Mouse (Mus musculus) heart, embryonic 11.5 days (tissue): ENCODE data around the gene Arid5b. TPM values are rescaled to one million over a fixed set of nuclear protein-coding genes. Genes with fewer than 3 reads are reported as not detected.
"Not testable (repeated sequence)": the region's sequence is repeated elsewhere in the genome, so short reads cannot be mapped to it uniquely, and the experiment has no call there.

Experiments
- ATAC-seq: fragments of 200-750 bp; cut with Nextera tagmentation; replicated peaks from 2 replicates; pipeline ENCODE4 v1.8.0; 2017; ENCODE audit warnings: moderate library complexity; ENCODE audit not compliant: insufficient number of reproducible peaks, low FRiP score, low TSS enrichment
- H3K27ac ChIP-seq: fragments of 300-500 bp; sonication (generic); 2 replicates; pipeline ENCODE4 v1.5.1; 2014; ENCODE audit warnings: mild to moderate bottlenecking, low read depth, low read length
- H3K27me3 ChIP-seq: fragments of 300-500 bp; sonication (generic); 2 replicates; pipeline ENCODE4 v1.6.1; 2014; ENCODE audit warnings: mild to moderate bottlenecking, low read length, mixed read lengths; ENCODE audit not compliant: control insufficient read depth, insufficient read depth
- H3K36me3 ChIP-seq: fragments of 300-500 bp; sonication (generic); 2 replicates; pipeline ENCODE4 v1.6.1; 2014; ENCODE audit warnings: mild to moderate bottlenecking, low read length, moderate library complexity, mixed read lengths; ENCODE audit not compliant: control insufficient read depth, insufficient read depth
- H3K4me1 ChIP-seq: fragments of 300-500 bp; sonication (generic); 2 replicates; pipeline ENCODE4 v1.6.1; 2014; ENCODE audit warnings: low read length; ENCODE audit not compliant: control insufficient read depth, insufficient read depth
- H3K4me2 ChIP-seq: fragments of 300-500 bp; sonication (generic); 2 replicates; pipeline ENCODE4 v1.6.1; 2014; ENCODE audit warnings: mild to moderate bottlenecking, moderate library complexity
- H3K4me3 ChIP-seq: fragments of 300-500 bp; sonication (generic); 2 replicates; pipeline ENCODE4 v1.5.1; 2014; ENCODE audit warnings: low read depth, low read length
- H3K9ac ChIP-seq: fragments of 300-500 bp; sonication (generic); 2 replicates; pipeline ENCODE4 v1.6.1; 2014; ENCODE audit warnings: mild to moderate bottlenecking, low read depth, low read length, moderate library complexity
- H3K9me3 ChIP-seq: fragments of 300-500 bp; sonication (generic); replicated peaks from 2 replicates; pipeline ENCODE4 v1.6.1; 2016; ENCODE audit warnings: low read length; ENCODE audit not compliant: control insufficient read depth
- WGBS: fragments of 180-500 bp; shearing (Covaris S2); extraction: QIAGEN DNeasy Blood & Tissue Kit; methylation state at CpG from one replicate; pipeline ENCODE4 v1.1.7; 2014; ENCODE audit not compliant: insufficient replicate concordance; 5-methylcytosine and 5-hydroxymethylcytosine counted together
- polyA plus RNA-seq: library from polyadenylated mRNA; unstranded; fragments of >200 nt; fragmentation: Nextera tagmentation; extraction: Ambion mirVana; gene quantifications from 2 replicates; pipeline ENCODE4 v1.2.1, GENCODE M21; 2014

Arid5b gene
- polyA plus RNA-seq, 1 experiment from 2014 or later = 21.1 TPM

DNA sequence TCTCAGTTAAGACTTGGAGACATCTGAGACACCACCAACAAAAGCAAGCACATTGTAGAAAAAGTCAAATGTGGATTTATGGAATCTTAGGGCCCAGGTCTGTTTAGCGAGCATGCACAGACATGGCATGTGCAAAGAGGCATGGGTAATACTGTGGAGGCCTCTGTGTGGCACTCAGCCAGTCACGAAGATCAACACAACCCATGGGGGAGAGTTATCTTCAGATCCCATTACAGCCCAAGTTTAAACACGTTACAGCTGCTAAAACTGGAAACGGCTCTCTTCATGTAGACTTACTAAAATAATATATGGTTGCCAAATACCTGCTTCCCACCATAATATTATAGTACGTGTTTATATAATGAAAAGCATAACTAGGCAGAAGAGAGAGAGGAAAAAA is 174.6 kb downstream of the Arid5b start:
- H3K36me3 ChIP-seq = no peaks in the 10 kb centered on the region
- 36% methylated on average over 5 of the region's 5 CpGs for WGBS
- no peak for ATAC-seq
- no peaks in the 10 kb centered on the region for H3K9me3 ChIP-seq
- H3K4me1 ChIP-seq = peaks cover 19% of the 10 kb centered on the region
- no peak overlapping the region for H3K4me3 ChIP-seq
- no peaks in the 10 kb centered on the region for H3K27me3 ChIP-seq
- H3K4me2 ChIP-seq = no peak overlapping the region
- no peak overlapping the region for H3K9ac ChIP-seq
- peak overlapping the region; percentile 79 for H3K27ac ChIP-seq

DNA sequence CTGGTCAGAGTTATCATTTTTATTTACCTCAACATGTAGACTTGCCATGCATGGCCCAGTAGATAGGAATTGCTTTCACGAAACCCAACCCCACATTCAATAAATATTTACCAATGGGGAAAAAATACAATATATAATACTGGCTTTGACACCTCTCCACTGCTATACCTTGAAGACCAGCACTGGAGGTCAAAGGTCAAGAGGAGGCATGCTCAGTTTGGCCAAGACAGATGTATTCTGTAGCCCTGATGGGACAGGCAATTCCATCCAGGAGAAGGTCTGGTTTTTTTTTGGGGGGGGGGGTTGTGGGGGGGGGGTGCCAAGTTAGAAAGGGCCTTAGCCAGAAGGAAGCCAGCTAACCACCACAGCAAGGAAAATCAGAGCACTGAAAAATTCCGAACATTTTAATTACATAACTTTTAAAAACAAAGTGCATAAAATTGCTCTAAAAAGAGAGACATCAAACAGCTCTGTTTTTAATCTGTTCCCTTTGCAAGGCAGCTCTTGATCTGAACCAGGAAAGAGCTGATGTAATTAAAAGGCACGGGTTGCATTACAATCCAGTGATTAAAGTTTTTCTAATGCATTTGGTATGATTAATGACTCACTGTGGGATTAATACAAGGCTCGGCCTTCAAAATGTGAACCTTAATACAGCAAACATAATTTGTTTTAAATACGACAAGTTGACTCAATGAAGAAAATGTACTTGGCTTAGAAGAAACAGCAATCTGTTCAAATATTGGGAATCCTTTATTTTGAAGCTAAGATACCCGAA is 175.3 kb downstream of the Arid5b start:
- peaks cover 1% of the 10 kb centered on the region for H3K36me3 ChIP-seq
- H3K27ac ChIP-seq = no peak overlapping the region
- 77% methylated on average over 6 of the region's 6 CpGs for WGBS
- H3K4me2 ChIP-seq = no peak overlapping the region
- no peaks in the 10 kb centered on the region for H3K27me3 ChIP-seq
- H3K4me1 ChIP-seq = peaks cover 19% of the 10 kb centered on the region
- no peak overlapping the region for H3K9ac ChIP-seq
- no peak overlapping the region for H3K4me3 ChIP-seq
- no peak for ATAC-seq
- H3K9me3 ChIP-seq = no peaks in the 10 kb centered on the region

DNA sequence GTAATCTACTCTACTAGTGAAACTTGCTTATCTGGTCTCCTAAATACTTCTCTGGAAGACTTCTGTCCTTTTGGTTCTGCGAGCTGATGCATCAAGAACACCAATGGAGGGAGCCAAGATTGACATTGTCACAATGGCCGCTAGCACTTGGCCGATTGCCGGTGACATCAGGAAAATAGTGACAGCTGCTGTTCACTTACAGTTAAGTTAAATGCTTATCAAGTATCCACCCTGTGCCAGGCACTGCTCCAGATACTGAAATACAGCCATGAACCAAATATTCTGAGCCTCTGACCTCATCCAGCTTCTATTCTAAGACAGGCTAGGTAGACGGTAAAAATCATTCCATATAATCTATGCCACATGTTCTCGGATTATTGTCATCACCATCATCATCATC is 176.0 kb downstream of the Arid5b start:
- H3K36me3 ChIP-seq = peaks cover 8% of the 10 kb centered on the region
- H3K4me2 ChIP-seq = no peak overlapping the region
- ATAC-seq = no peak
- no peak overlapping the region for H3K27ac ChIP-seq
- 86% methylated on average over 6 of the region's 6 CpGs for WGBS
- H3K27me3 ChIP-seq = no peaks in the 10 kb centered on the region
- no peaks in the 10 kb centered on the region for H3K9me3 ChIP-seq
- no peak overlapping the region for H3K9ac ChIP-seq
- H3K4me3 ChIP-seq = no peak overlapping the region
- H3K4me1 ChIP-seq = peaks cover 19% of the 10 kb centered on the region

DNA sequence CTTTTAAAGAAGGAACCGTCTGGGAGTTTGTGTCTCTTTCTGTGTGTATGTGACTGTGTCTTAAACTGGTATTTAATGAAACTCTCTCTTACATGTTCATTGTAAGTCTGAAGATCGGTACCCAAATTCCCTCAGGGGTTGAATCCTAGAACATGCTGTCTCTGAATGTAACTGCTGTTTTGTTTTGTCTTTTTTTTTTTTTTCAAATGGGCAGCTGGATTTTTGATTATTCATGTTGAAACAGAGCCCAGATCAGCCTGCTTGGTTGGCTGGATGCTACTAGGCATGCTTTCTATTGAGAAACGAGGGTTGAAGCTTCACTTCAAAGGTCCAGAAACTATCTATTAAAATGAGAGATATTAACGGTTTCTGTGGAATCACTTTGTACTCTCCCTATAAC is 177.3 kb downstream of the Arid5b start:
- Histone ChIP-seq H3K27ac (no peak overlapping the region), H3K27me3 (no peaks in the 10 kb centered on the region), H3K4me3 (no peak overlapping the region), H3K4me2 (no peak overlapping the region), H3K4me1 (peaks cover 19% of the 10 kb centered on the region), H3K9me3 (no peaks in the 10 kb centered on the region), H3K36me3 (peaks cover 21% of the 10 kb centered on the region), H3K9ac (no peak overlapping the region)
- no peak for ATAC-seq
- 78% methylated on average over 4 of the region's 4 CpGs for WGBS

DNA sequence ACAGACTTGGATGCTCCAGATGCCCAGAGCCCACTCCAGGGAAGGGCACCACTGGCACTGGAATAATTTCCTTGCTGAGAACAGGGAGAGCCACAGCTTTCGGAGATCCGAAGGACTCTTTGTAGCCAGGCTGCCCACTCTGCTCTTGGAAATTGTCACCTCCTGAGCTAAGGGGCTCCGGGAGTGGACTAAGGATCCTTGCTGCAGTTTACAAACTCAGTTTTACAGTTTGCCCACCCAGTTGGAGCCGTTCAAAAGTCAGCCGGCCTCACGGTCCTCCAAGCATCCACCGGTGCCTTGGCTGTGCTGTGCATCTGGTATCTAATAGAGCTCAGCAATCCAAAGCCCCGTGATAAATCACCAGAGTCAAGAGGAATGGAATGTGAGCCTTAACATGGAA is 178.0 kb downstream of the Arid5b start:
- Histone ChIP-seq H3K27ac (no peak overlapping the region), H3K36me3 (peaks cover 21% of the 10 kb centered on the region), H3K4me2 (no peak overlapping the region), H3K9me3 (no peaks in the 10 kb centered on the region), H3K4me3 (no peak overlapping the region), H3K27me3 (no peaks in the 10 kb centered on the region), H3K4me1 (peaks cover 16% of the 10 kb centered on the region), H3K9ac (no peak overlapping the region)
- 73% methylated on average over 8 of the region's 8 CpGs for WGBS
- ATAC-seq = no peak

DNA sequence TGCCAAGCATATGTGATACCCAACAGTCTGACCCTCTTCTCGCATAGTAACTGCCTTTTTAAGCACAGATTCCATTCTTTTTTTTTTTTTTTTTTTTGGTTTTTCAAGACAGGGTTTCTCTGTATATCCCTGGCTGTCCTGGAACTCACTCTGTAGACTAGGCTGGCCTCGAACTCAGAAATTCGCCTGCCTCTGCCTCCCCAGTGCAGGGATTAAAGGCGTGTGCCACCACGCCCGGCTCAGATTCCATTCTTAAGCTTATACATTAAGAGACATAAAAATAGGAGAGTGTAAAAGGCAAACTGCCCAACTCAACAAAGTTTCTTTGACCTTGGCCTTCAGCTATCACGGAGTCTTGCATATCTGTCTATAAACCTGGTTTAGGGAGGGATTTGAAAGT is 178.7 kb downstream of the Arid5b start:
- H3K27me3 ChIP-seq, H3K27ac ChIP-seq, ATAC-seq, H3K4me3 ChIP-seq, H3K4me2 ChIP-seq, H3K9ac ChIP-seq, H3K9me3 ChIP-seq, H3K4me1 ChIP-seq: not testable (repeated sequence)
- WGBS = 85% methylated on average over 7 of the region's 7 CpGs
- H3K36me3 ChIP-seq = peaks cover 21% of the 10 kb centered on the region

DNA sequence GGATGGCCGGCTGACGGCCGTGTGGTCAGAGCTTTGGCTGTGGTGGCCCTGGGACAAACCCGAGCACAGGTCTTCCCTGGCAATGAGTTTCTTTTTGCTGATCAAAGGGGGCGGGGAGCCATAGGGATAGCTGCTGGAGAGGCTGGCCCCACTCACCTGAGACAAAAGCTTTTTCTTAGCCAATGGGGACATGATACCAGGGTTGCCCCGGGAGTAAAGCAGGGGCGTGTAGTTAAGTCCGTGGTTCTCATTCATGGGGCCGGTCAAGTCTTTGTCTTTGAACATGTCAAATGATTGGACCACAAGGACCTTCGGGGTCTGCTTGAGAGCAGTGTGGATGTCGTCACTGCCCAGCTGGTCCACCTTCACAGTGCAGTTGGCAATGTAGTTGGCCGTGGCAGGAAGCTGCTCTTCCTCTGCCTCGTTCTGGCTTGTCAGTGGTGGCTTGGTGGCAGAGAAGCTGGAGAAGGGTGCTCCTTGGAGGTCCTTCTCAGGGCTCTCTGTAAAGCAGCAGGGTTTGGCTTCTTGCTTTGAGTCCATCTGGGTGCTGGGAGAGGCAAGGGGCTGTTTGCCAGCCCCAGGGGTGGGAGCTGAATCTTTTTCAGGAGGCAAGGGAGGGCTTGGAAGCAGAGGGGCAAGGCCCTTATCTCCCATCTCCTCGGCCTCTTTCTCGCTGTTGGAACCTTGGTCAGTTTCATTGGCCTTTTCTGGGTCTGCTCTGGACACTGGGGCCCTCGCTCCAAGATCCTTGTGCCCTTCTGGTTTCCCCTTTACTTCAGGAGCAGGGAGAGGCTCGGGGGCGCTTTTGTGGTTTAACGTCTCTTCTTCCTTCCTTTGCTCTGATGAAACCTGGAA is 180.5 kb downstream of the Arid5b start:
- WGBS = 84% methylated on average over 19 of the region's 19 CpGs
- no peak for ATAC-seq
- no peaks in the 10 kb centered on the region for H3K4me1 ChIP-seq

DNA sequence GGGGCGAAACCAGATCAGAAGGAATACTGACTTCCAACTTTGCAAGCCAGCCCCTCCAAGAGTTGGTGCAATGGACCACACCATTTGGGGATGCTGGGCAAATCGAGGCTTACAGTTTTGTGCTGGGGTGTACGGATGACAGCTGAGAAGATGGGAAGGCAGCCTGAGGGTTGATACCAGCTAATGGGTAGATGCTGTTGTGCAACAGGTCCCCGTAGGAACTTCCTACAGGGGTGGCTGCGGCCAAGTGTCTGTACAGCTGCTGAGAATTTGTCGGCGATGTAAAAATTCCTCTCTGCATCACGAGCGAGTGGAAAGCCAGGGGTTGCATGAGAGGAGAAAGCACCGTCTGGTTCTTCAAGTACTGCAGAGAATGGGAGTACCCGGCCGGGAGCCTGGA is 182.1 kb downstream of the Arid5b start:
- no peaks in the 10 kb centered on the region for H3K9me3 ChIP-seq
- peaks cover 21% of the 10 kb centered on the region for H3K36me3 ChIP-seq
- no peak overlapping the region for H3K4me3 ChIP-seq
- ATAC-seq = no peak
- no peak overlapping the region for H3K9ac ChIP-seq
- no peaks in the 10 kb centered on the region for H3K27me3 ChIP-seq
- no peak overlapping the region for H3K27ac ChIP-seq
- 0 out of 2 replicates have a peak, but pooled peaks cover under 1% of the 10 kb centered on the region for H3K4me1 ChIP-seq
- 86% methylated on average over 12 of the region's 12 CpGs for WGBS
- H3K4me2 ChIP-seq = no peak overlapping the region

More for the DNA sequence above, 180.5 kb downstream of the Arid5b start:
- Histone ChIP-seq H3K27ac (no peak overlapping the region), H3K9me3 (no peaks in the 10 kb centered on the region), H3K9ac (no peak overlapping the region), H3K4me3 (no peak overlapping the region), H3K4me2 (no peak overlapping the region), H3K36me3 (peaks cover 21% of the 10 kb centered on the region), H3K27me3 (no peaks in the 10 kb centered on the region)
